Mouse (Mus musculus) mouse trophoblast stem cell (cell line): ENCODE measurements around the gene Rabggta.

Source experiments
- in situ Hi-C, 2 experiments: fragments of 300-500 bp; cut with MseI, MboI; formaldehyde crosslinking; loops; 2 replicates in 1 of 2; 3 replicates in 1 of 2; pipeline ENCODE4 v1.15.1; 2025

The Rabggta gene

GRCm38 (mm10) chr14:55689433-55689832, 32.6 kb downstream of the Rabggta start:
- in situ Hi-C loops, result no loop called here

- in situ Hi-C loops, result loop anchor here (5.0 kb wide), 1 partner anchor 60 kb away; no protein-coding TSS in a partner anchor
These were observed 40.0 kb downstream of the Rabggta start for GRCm38 (mm10) chr14:55682118-55682493.

GRCm38 (mm10) chr14:55681160-55682117, 40.6 kb downstream of the Rabggta start, which contains the start of gene Tinf2:
Gene Tinf2, minus strand, starts transcription at chr14:55681820.
- in situ Hi-C loops, result loop anchor here (5.0 kb wide), 1 partner anchor 61 kb away; no protein-coding TSS in a partner anchor

GRCm38 (mm10) chr14:55677615-55678014, 44.4 kb downstream of the Rabggta start:
- in situ Hi-C loops, result no loop called here

GRCm38 (mm10) chr14:55672741-55673060, 49.4 kb downstream of the Rabggta start:
- in situ Hi-C loops, result no loop called here

GRCm38 (mm10) chr14:55671833-55672740, 50.0 kb downstream of the Rabggta start, which contains the start of the genes Gmpr2 and Nedd8:
Gene Gmpr2, plus strand, starts transcription at chr14:55671941.
Gene Nedd8, minus strand, starts transcription at chr14:55672124.
- in situ Hi-C loops, result no loop called here

GRCm38 (mm10) chr14:55671486-55671832, 50.6 kb downstream of the Rabggta start:
- in situ Hi-C loops, result no loop called here
